Mouse (Mus musculus) brain, embryonic 14.5 days (tissue): ENCODE results near the gene Rab37.

Experiments used
- CTCF ChIP-seq: fragments of 200-500 bp; IDR thresholded peaks from 2 replicates; pipeline ENCODE4 v1.5.1; 2012; ENCODE audit warnings: inconsistent platforms, mild to moderate bottlenecking, moderate library complexity, borderline replicate concordance; ENCODE audit not compliant: insufficient read depth, insufficient read length; ENCODE audit errors: extremely low read depth
- POLR2A ChIP-seq: fragments of 200-500 bp; IDR thresholded peaks from 2 replicates; pipeline ENCODE4 v1.6.1; 2012; ENCODE audit warnings: mild to moderate bottlenecking, inconsistent platforms, borderline replicate concordance; ENCODE audit not compliant: poor library complexity, insufficient read depth, insufficient read length, severe bottlenecking; ENCODE audit errors: extremely low read depth

- no peak for TF ChIP-seq POLR2A
- no peak for TF ChIP-seq CTCF
Observed at GRCm38 (mm10) chr11:115086213-115086612, 5.0 kb upstream of the Rab37 start.
